Mouse (Mus musculus) thymus, adult 2 months (tissue): Measurements from ENCODE around the gene Slc26a5. TPM values are rescaled to one million over a fixed set of nuclear protein-coding genes. Genes with fewer than 3 reads are reported as not detected.

Experiments
- DNase-seq: peaks from one replicate; pipeline ENCODE4 v3.0.0; 2021
- H3K27ac ChIP-seq: fragments of 200-500 bp; 2 replicates; pipeline ENCODE4 v1.5.1; 2012; ENCODE audit warnings: low read length, control low read depth; ENCODE audit not compliant: control insufficient read depth, insufficient read depth
- H3K27me3 ChIP-seq: fragments of 200-500 bp; 2 replicates; pipeline ENCODE4 v1.6.1; 2012; ENCODE audit warnings: mild to moderate bottlenecking, low read length, moderate library complexity, mixed read lengths; ENCODE audit not compliant: control insufficient read depth, insufficient read depth
- H3K36me3 ChIP-seq: fragments of 200-500 bp; 2 replicates; pipeline ENCODE4 v1.6.1; 2012; ENCODE audit warnings: mild to moderate bottlenecking, low read length, moderate library complexity; ENCODE audit not compliant: control insufficient read depth, insufficient read depth
- H3K4me1 ChIP-seq: fragments of 200-500 bp; replicated peaks from 2 replicates; pipeline ENCODE4 v1.6.1; 2012; ENCODE audit warnings: low read length; ENCODE audit not compliant: control insufficient read depth, insufficient read depth
- H3K4me3 ChIP-seq: fragments of 200-500 bp; 2 replicates; pipeline ENCODE4 v1.5.1; 2012; ENCODE audit warnings: mild to moderate bottlenecking, low read length, control low read depth, moderate library complexity; ENCODE audit not compliant: control insufficient read depth, insufficient read depth
- CTCF ChIP-seq: fragments of 200-500 bp; IDR thresholded peaks from 2 replicates; pipeline ENCODE4 v1.5.1; 2012; ENCODE audit warnings: mild to moderate bottlenecking, control low read depth, low read length, moderate library complexity, borderline replicate concordance; ENCODE audit not compliant: control insufficient read depth, poor library complexity, insufficient read depth; ENCODE audit errors: extremely low read depth
- POLR2A ChIP-seq: fragments of 200-500 bp; IDR thresholded peaks from 2 replicates; pipeline ENCODE4 v1.6.1; 2012; ENCODE audit warnings: mild to moderate bottlenecking, low read length, control low read depth, moderate library complexity; ENCODE audit not compliant: control insufficient read depth, poor library complexity, insufficient read depth; ENCODE audit errors: extremely low read depth
- WGBS: fragments of 180-500 bp; shearing (Covaris S2); methylation state at CpG from one replicate; pipeline ENCODE4 v1.1.7; 2018; 5-methylcytosine and 5-hydroxymethylcytosine counted together
- polyA plus RNA-seq: library from polyadenylated mRNA; depleted of rRNA; stranded (reverse); fragments of >200 nt; gene quantifications from 2 replicates; pipeline ENCODE4 v1.2.3, GENCODE M21; 2012

Slc26a5 gene
- polyA plus RNA-seq, 1 experiment: not detected

- Histone ChIP-seq H3K4me1 (no peaks in the 10 kb centered on the region), H3K36me3 (peaks cover 19% of the 10 kb centered on the region), H3K4me3 (no peak overlapping the region), H3K27ac (no peak overlapping the region), H3K27me3 (no peaks in the 10 kb centered on the region)
- no peak for DNase-seq
- TF ChIP-seq CTCF (no peak), POLR2A (no peak)
Observed at GRCm38 (mm10) chr5:21792166-21792565, 73.2 kb downstream of the Slc26a5 start.

- no peak for DNase-seq
- Histone ChIP-seq H3K27me3 (no peaks in the 10 kb centered on the region), H3K36me3 (no peaks in the 10 kb centered on the region), H3K4me1 (peaks cover 4% of the 10 kb centered on the region; the same call in 1 of the 2 replicates), H3K27ac (no peak overlapping the region), H3K4me3 (no peak overlapping the region)
- TF ChIP-seq CTCF (no peak), POLR2A (no peak)
- WGBS: 87% methylated on average over 5 of the region's 5 CpGs
Observed at GRCm38 (mm10) chr5:21789061-21789460, 76.3 kb downstream of the Slc26a5 start.

- no peak overlapping the region for H3K27ac ChIP-seq
- 36% methylated on average over 11 of the region's 11 CpGs for WGBS
- TF ChIP-seq CTCF: no peak
- no peak for TF ChIP-seq POLR2A
- peaks cover 5% of the 10 kb centered on the region; the same call in 1 of the 2 replicates for H3K4me1 ChIP-seq
- peak overlapping the region; percentile 86 for H3K4me3 ChIP-seq
- H3K36me3 ChIP-seq: peaks cover 4% of the 10 kb centered on the region
- DNase-seq: no peak
- no peaks in the 10 kb centered on the region for H3K27me3 ChIP-seq
Observed at GRCm38 (mm10) chr5:21787186-21788105, 78.0 kb downstream of the Slc26a5 start.

- peak; percentile 92 for DNase-seq
- H3K36me3 ChIP-seq: peaks cover 13% of the 10 kb centered on the region
- H3K27me3 ChIP-seq: no peaks in the 10 kb centered on the region
- peak overlapping the region; percentile 86 for H3K4me3 ChIP-seq
- peaks cover 5% of the 10 kb centered on the region; the same call in 1 of the 2 replicates for H3K4me1 ChIP-seq
- TF ChIP-seq POLR2A: no peak; the same call in 1 of the 2 replicates
- TF ChIP-seq CTCF: peak; percentile 48; the same call in 1 of the 2 replicates
- H3K27ac ChIP-seq: peak overlapping the region; percentile 57; the same call in 1 of the 2 replicates
- 1% methylated on average over 51 of the region's 51 CpGs for WGBS
Observed at GRCm38 (mm10) chr5:21786258-21787185, 78.9 kb downstream of the Slc26a5 start.

- DNase-seq: no peak
- H3K4me3 ChIP-seq: no peak overlapping the region
- 84% methylated on average over 7 of the region's 7 CpGs for WGBS
Observed at GRCm38 (mm10) chr5:21785776-21786175, 79.6 kb downstream of the Slc26a5 start.

GRCm38 (mm10) chr5:21785053-21785452, 80.4 kb downstream of the Slc26a5 start, which contains the start of the genes Dnajc2 and Psmc2:
Gene Dnajc2, minus strand, starts transcription at chr5:21785251.
Gene Psmc2, plus strand, starts transcription at chr5:21785283.
- Histone ChIP-seq H3K27me3 (no peaks in the 10 kb centered on the region), H3K4me3 (peak within 1 kb of the TSS; percentile 76), H3K27ac (peak within 1 kb of the TSS; percentile 25; the same call in 1 of the 2 replicates), H3K4me1 (peaks cover 5% of the 10 kb centered on the region; the same call in 1 of the 2 replicates), H3K36me3 (peaks cover 27% of the 10 kb centered on the region)
- under 1% methylated on average over 37 of the region's 37 CpGs for WGBS
- TF ChIP-seq CTCF (no peak), POLR2A (0 out of 2 replicates have a peak, but pooled peaks have one; percentile 49)
- DNase-seq: peak; percentile 82

More at GRCm38 (mm10) chr5:21785776-21786175, 79.6 kb downstream of the Slc26a5 start:
- Histone ChIP-seq H3K4me1 (peaks cover 5% of the 10 kb centered on the region; the same call in 1 of the 2 replicates), H3K27me3 (no peaks in the 10 kb centered on the region), H3K36me3 (peaks cover 21% of the 10 kb centered on the region), H3K27ac (no peak overlapping the region)
- no peak for TF ChIP-seq CTCF
- no peak for TF ChIP-seq POLR2A
